Mouse (Mus musculus): Measurements from ENCODE around the gene Ucp3. TPM values are rescaled to one million over a fixed set of nuclear protein-coding genes. Genes with fewer than 3 reads are reported as not detected.

The Ucp3 gene
- polyA plus RNA-seq, 1 experiment from 2014 or later: not detected

DNA sequence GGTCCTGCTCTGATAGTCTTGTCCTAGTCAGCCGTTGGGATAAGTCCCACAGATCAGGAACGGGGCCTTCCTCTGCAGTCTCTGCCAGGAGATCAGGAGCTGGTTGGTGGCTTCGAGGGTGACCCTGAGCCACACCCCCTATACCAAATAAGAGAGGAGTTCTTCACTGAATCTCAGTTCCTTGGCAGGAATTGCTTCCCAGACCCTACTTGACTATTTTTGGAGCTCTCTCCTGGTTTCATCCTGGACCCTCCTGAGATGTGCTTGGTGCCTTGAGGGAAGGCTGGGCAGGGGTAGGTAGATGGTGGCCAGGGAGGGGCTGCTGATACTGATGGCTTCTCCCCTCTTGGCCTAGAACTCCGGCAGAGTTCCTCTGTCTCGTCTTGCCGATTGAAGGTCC lies 23.6 kb downstream of the Ucp3 start:
- Histone ChIP-seq H3K4me3 (peak overlapping the region; percentile 36), H3K4me1 (peaks cover 62% of the 10 kb centered on the region), H3K36me3 (peaks cover 42% of the 10 kb centered on the region)

GRCm38 (mm10) chr7:100496791-100497190 lies 24.0 kb downstream of the Ucp3 start:
- peaks cover 42% of the 10 kb centered on the region for H3K36me3 ChIP-seq
- peaks cover 62% of the 10 kb centered on the region for H3K4me1 ChIP-seq
- peaks cover 11% of the 10 kb centered on the region for H3K27me3 ChIP-seq (ENCODE audit: low read depth, poor library complexity, severe bottlenecking)
- no peak for DNase-seq (ENCODE audit: low spot score)
- 0 out of 2 replicates have a peak overlapping the region, but pooled peaks have one; percentile 36 for H3K4me3 ChIP-seq
- WGBS: 95% methylated on average over 9 of the region's 9 CpGs
- no peaks in the 10 kb centered on the region for H3K9me3 ChIP-seq (replicated peaks)
- peak overlapping the region; percentile 88 for H3K27ac ChIP-seq

More for the DNA sequence above, 23.6 kb downstream of the Ucp3 start:
- 89% methylated on average over 6 of the region's 6 CpGs for WGBS
- Histone ChIP-seq H3K9me3 (replicated peaks) (no peaks in the 10 kb centered on the region), H3K27me3 (ENCODE audit: low read depth, poor library complexity, severe bottlenecking) (peaks cover 15% of the 10 kb centered on the region), H3K27ac (peak overlapping the region; percentile 88)
- DNase-seq (ENCODE audit: low spot score): no peak

DNA sequence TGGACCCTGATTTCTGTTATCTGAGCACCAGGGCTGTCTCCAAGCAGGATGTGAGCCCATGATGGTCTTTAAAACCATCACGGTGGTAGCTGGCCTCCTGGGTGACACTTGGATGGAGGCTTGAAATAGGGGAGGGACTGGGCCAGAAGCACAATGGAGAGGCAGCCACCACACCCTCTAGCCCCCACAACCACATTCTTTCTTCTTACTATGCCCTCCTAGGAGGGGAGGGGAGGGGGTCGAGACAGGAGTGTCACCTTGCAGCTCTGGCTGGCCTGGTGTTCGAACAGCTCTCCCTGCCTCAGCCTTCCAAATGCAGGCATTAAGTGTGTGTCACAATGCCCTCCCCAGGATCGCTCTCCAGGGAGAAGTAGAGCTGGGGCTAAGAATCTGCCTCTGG lies 24.6 kb downstream of the Ucp3 start:
- DNase-seq (ENCODE audit: low spot score): no peak
- Histone ChIP-seq H3K27me3 (ENCODE audit: low read depth, poor library complexity, severe bottlenecking) (peaks cover 5% of the 10 kb centered on the region; the same call in 1 of the 2 replicates), H3K9me3 (replicated peaks) (no peaks in the 10 kb centered on the region), H3K27ac (peak overlapping the region; percentile 88), H3K4me1 (peaks cover 60% of the 10 kb centered on the region), H3K4me3 (no peak overlapping the region), H3K36me3 (peaks cover 42% of the 10 kb centered on the region)
- WGBS: 78% methylated on average over 4 of the region's 4 CpGs

DNA sequence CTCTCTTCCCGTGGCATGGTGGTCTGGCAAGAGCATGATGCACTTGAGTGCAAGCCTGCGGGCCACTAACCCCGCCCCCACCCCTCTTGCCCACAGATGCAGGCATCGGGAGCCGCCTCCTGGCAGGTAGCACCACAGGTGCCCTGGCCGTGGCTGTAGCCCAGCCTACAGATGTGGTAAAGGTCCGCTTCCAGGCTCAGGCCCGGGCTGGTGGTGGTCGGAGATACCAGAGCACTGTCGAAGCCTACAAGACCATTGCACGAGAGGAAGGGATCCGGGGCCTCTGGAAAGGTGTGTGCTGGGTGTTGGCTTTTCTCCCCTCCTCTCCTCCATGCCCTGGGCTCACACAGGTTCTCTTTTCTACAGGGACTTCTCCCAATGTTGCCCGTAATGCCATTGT lies 25.2 kb downstream of the Ucp3 start:
- H3K9me3 ChIP-seq (replicated peaks): no peaks in the 10 kb centered on the region
- H3K27ac ChIP-seq: no peak overlapping the region
- WGBS: 87% methylated on average over 13 of the region's 13 CpGs
- DNase-seq (ENCODE audit: low spot score): no peak
- H3K4me3 ChIP-seq: no peak overlapping the region
- H3K36me3 ChIP-seq: peaks cover 42% of the 10 kb centered on the region
- peaks cover 54% of the 10 kb centered on the region for H3K4me1 ChIP-seq
- no peaks in the 10 kb centered on the region for H3K27me3 ChIP-seq (ENCODE audit: low read depth, poor library complexity, severe bottlenecking)

- Histone ChIP-seq H3K4me1 (peaks cover 39% of the 10 kb centered on the region), H3K9me3 (replicated peaks) (no peaks in the 10 kb centered on the region), H3K27ac (no peak overlapping the region), H3K27me3 (ENCODE audit: low read depth, poor library complexity, severe bottlenecking) (no peaks in the 10 kb centered on the region), H3K4me3 (no peak overlapping the region), H3K36me3 (peaks cover 42% of the 10 kb centered on the region)
- no peak for DNase-seq (ENCODE audit: low spot score)
Measured at GRCm38 (mm10) chr7:100499465-100499864, 26.7 kb downstream of the Ucp3 start.

- DNase-seq (ENCODE audit: low spot score): no peak
- no peak overlapping the region for H3K4me3 ChIP-seq
- H3K36me3 ChIP-seq: peaks cover 42% of the 10 kb centered on the region
- 79% methylated on average over 16 of the region's 16 CpGs for WGBS
- H3K27me3 ChIP-seq (ENCODE audit: low read depth, poor library complexity, severe bottlenecking): no peaks in the 10 kb centered on the region
- no peaks in the 10 kb centered on the region for H3K9me3 ChIP-seq (replicated peaks)
- H3K27ac ChIP-seq: peak overlapping the region; percentile 21; the same call in 1 of the 2 replicates
- peaks cover 29% of the 10 kb centered on the region for H3K4me1 ChIP-seq
Measured at GRCm38 (mm10) chr7:100500276-100500977, 27.6 kb downstream of the Ucp3 start.

DNA sequence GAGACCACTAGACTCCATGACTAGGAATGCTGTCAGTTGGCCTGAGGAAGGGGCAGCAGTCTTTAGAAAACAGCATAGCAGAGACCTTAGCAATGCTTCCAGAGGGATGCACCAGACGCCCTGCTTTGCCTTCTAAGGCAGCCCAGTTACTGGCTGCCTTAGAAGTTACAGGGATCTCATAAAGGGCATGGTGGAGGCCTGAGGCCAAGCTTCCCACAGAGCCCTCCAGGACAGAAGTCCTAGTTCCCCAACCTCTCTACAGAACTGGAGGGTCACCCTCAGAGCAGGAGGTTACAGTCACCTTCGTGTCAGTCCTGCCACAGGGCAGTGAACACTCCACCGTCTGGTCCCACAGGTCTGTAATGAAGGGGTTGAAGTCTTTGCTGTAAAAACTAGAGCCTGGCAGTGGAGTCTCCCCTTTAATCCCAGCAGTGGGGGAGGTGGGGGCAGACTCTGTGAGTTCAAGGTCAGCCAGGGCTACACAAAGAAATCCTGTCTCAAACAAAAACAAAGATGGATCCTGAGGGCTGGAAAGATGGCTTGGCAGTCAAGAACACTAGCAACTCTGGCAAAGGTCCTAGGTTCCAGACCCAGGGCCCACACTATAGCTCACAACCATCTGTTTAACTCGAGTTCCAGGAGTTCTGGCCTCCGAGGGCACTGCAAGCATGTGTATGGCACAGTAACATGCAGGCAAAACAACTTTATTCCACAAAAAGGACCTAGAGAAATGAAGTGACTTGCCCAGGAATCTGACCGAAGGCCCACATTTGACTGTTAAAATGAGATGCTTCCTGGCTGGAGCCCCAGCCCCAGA lies 28.4 kb downstream of the Ucp3 start:
- 72% methylated on average over 6 of the region's 6 CpGs for WGBS
- peaks cover 41% of the 10 kb centered on the region for H3K36me3 ChIP-seq

DNA sequence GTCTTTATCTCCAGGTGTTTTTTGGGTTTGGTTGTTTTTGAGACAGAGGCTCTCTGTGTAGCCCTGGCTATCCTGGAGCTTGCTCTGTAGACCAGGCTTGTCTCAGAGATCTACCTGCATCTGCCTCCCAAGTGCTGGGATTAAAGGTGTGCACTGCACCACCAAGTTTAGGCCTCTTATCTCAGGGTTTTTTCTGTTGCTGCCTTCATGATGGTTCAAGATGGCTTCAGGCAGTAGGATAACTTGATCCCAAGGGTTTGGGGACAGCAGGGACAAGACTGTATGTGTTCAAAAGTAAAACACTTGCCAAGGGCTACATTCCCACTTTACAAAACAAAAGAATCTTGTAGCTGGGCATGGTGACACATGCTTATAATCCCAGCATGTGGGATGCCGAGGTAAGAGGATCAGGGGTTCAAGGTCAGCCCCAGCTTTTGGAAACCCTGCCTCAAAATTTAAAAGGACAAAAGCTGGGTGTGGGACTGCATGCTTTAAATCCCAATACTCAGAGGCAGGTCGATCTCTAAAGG lies 29.1 kb downstream of the Ucp3 start:
- Histone ChIP-seq H3K9me3 (replicated peaks) (no peaks in the 10 kb centered on the region), H3K27ac (no peak overlapping the region), H3K36me3 (peaks cover 34% of the 10 kb centered on the region), H3K27me3 (ENCODE audit: low read depth, poor library complexity, severe bottlenecking) (no peaks in the 10 kb centered on the region), H3K4me3 (no peak overlapping the region), H3K4me1 (peaks cover 14% of the 10 kb centered on the region)
- WGBS: 68% methylated on average over 2 of the region's 2 CpGs
- DNase-seq (ENCODE audit: low spot score): no peak

More for the DNA sequence above, 28.4 kb downstream of the Ucp3 start:
- Histone ChIP-seq H3K27ac (no peak overlapping the region), H3K4me1 (peaks cover 21% of the 10 kb centered on the region), H3K4me3 (no peak overlapping the region), H3K9me3 (replicated peaks) (no peaks in the 10 kb centered on the region), H3K27me3 (ENCODE audit: low read depth, poor library complexity, severe bottlenecking) (no peaks in the 10 kb centered on the region)
- DNase-seq (ENCODE audit: low spot score): no peak

DNA sequence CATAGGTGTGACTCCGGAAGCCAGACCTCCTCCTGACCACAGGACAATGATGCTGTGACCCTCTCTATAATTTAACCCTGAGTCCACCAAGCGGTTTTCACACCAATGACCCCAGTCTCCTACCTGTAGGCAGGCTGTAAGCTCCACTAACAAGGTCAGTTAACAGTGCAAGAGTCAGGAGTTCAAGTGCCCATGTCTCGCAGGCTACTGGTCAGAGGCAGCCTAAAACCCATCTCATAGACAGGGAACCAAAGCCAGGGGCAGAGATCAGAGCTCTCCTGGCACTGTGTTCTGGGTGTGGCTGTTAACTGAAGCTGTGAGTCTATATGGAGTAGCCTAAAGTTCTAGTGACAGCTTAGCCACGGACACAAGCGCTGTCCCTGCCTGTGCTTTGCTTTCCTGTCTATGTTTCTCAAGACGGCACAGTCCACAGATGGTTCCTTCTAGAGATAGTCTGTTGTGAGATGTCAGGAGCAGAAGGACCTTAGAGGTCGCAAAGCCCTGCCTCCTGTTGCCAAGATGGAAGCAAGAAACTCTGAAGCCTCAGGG lies 29.7 kb downstream of the Ucp3 start:
- Histone ChIP-seq H3K27me3 (ENCODE audit: low read depth, poor library complexity, severe bottlenecking) (no peaks in the 10 kb centered on the region), H3K9me3 (replicated peaks) (no peaks in the 10 kb centered on the region), H3K4me1 (0 out of 2 replicates have a peak, but pooled peaks cover 9% of the 10 kb centered on the region), H3K4me3 (no peak overlapping the region), H3K36me3 (peaks cover 29% of the 10 kb centered on the region), H3K27ac (no peak overlapping the region)
- 85% methylated on average over 7 of the region's 7 CpGs for WGBS
- DNase-seq (ENCODE audit: low spot score): no peak

DNA sequence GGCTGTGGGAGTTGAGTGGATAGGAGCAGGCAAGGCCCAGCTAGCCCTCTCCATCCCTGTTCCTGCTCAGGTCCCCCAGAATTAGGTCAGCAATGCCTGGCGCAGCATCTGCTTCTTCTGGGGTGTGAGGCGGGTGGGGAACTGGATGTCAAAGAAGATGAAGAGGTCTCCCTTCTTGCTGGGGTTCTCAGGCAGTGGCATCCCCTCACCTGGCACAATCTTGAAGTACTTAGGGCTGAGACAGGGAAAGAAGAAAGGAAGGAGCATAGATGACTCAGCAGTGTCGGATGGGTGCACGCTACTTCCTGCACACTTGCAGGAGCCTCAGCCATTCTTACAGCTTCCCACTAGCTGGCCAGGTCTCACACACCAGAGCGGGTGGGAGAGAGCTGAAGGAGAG lies 30.3 kb downstream of the Ucp3 start:
- DNase-seq (ENCODE audit: low spot score): no peak
- H3K27ac ChIP-seq: no peak overlapping the region
- 89% methylated on average over 5 of the region's 5 CpGs for WGBS
- no peak overlapping the region for H3K4me3 ChIP-seq
- no peaks in the 10 kb centered on the region for H3K27me3 ChIP-seq (ENCODE audit: low read depth, poor library complexity, severe bottlenecking)
- peaks cover 6% of the 10 kb centered on the region for H3K4me1 ChIP-seq
- H3K9me3 ChIP-seq (replicated peaks): no peaks in the 10 kb centered on the region
- peaks cover 22% of the 10 kb centered on the region for H3K36me3 ChIP-seq

- DNase-seq (ENCODE audit: low spot score): no peak
- Histone ChIP-seq H3K27me3 (ENCODE audit: low read depth, poor library complexity, severe bottlenecking) (no peaks in the 10 kb centered on the region), H3K4me3 (no peak overlapping the region), H3K9me3 (replicated peaks) (no peaks in the 10 kb centered on the region), H3K36me3 (peaks cover 4% of the 10 kb centered on the region), H3K27ac (no peak overlapping the region), H3K4me1 (peaks cover 12% of the 10 kb centered on the region)
- 88% methylated on average over 13 of the region's 13 CpGs for WGBS
Measured at GRCm38 (mm10) chr7:100504740-100505487, 32.1 kb downstream of the Ucp3 start.

DNA sequence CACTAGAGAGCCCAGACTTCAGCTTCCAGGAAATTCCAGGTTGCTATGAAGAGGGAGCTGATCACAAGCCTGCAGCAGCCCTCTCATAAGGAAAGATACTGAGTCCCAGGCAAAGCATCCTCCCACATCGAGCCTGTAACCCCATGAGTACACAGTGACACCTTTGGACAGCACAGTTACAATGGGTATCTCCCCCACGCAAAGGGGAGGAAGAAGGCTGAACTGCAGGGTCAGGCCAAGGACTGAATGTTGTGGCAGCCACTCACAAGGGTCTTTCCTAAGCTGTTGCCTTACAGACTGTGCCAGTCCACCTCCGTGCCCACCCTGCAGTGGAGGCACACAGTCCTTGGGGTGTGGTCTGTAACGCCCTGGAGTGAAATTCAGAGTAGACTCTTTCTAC lies 33.7 kb downstream of the Ucp3 start:
- Histone ChIP-seq H3K36me3 (no peaks in the 10 kb centered on the region), H3K27me3 (ENCODE audit: low read depth, poor library complexity, severe bottlenecking) (no peaks in the 10 kb centered on the region), H3K4me3 (no peak overlapping the region), H3K4me1 (peaks cover 9% of the 10 kb centered on the region), H3K9me3 (replicated peaks) (no peaks in the 10 kb centered on the region), H3K27ac (no peak overlapping the region)
- WGBS: 78% methylated on average over 4 of the region's 4 CpGs
- no peak for DNase-seq (ENCODE audit: low spot score)
